Mouse (Mus musculus): ENCODE data around the gene Akap8l. TPM values are rescaled to one million over a fixed set of nuclear protein-coding genes. Genes with fewer than 3 reads are reported as not detected.

The Akap8l gene
- polyA plus RNA-seq, 1 experiment from 2014 or later = 64.4 TPM

DNA sequence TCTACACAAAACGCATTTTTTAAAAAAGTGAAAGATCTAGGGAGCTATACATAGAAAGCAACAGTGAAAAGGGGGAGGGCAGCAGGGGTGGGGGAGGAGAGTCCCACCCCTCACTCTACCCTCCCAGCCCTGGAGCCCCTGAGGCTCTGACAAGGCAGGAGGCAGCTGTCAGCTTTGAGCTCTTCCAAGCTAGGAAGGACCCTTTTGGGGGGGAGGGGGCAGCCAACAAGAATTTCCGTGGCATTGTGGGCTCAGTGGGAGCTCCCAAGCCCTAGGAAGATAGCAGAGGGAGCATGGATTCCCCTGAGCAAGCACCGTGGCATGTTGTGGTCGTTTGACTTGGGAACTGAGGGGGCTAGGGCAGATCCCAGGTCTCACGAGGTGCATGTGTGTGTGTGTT, 3.8 kb upstream of the Akap8l start:
- Histone ChIP-seq H3K9ac (ENCODE audit: low read length) (no peak overlapping the region), H3K9me3 (ENCODE audit: control insufficient read depth, low read length) (no peaks in the 10 kb centered on the region), H3K4me2 (ENCODE audit: low read length) (no peak overlapping the region), H3K27me3 (replicated peaks; ENCODE audit: control insufficient read depth, insufficient read depth, low read length) (no peaks in the 10 kb centered on the region), H3K4me1 (replicated peaks; ENCODE audit: control insufficient read depth, insufficient read depth, low read length) (peaks cover 4% of the 10 kb centered on the region), H3K36me3 (ENCODE audit: control insufficient read depth, insufficient read depth, low read length) (peaks cover 62% of the 10 kb centered on the region), H3K4me3 (ENCODE audit: low read depth, low read length) (no peak overlapping the region), H3K27ac (ENCODE audit: low read depth) (no peak overlapping the region)
- peak; percentile 45 for DNase-seq (ENCODE audit: low spot score)
- WGBS = 75% methylated on average over 5 of the region's 5 CpGs
- ATAC-seq (replicated peaks; ENCODE audit: low FRiP score, low TSS enrichment, low read depth) = no peak

- DNase-seq (ENCODE audit: low spot score) = peak; percentile 44
- Histone ChIP-seq H3K36me3 (ENCODE audit: control insufficient read depth, insufficient read depth, low read length) (peaks cover 57% of the 10 kb centered on the region), H3K27ac (ENCODE audit: low read depth) (no peak overlapping the region)
Observed at GRCm38 (mm10) chr17:32353696-32354095, 3.3 kb upstream of the Akap8l start.

GRCm38 (mm10) chr17:32351726-32352125, 1.3 kb upstream of the Akap8l start:
- Histone ChIP-seq H3K4me3 (ENCODE audit: low read depth, low read length) (no peak overlapping the region), H3K9me3 (ENCODE audit: control insufficient read depth, low read length) (no peaks in the 10 kb centered on the region), H3K9ac (ENCODE audit: low read length) (no peak overlapping the region), H3K27ac (ENCODE audit: low read depth) (no peak overlapping the region), H3K4me2 (ENCODE audit: low read length) (no peak overlapping the region), H3K36me3 (ENCODE audit: control insufficient read depth, insufficient read depth, low read length) (peaks cover 37% of the 10 kb centered on the region), H3K4me1 (replicated peaks; ENCODE audit: control insufficient read depth, insufficient read depth, low read length) (peaks cover 10% of the 10 kb centered on the region), H3K27me3 (replicated peaks; ENCODE audit: control insufficient read depth, insufficient read depth, low read length) (no peaks in the 10 kb centered on the region)
- ATAC-seq (replicated peaks; ENCODE audit: low FRiP score, low TSS enrichment, low read depth) (no peak), DNase-seq (ENCODE audit: low spot score) (no peak)

More at GRCm38 (mm10) chr17:32353696-32354095, 3.3 kb upstream of the Akap8l start:
- H3K9me3 ChIP-seq (ENCODE audit: control insufficient read depth, low read length) = no peaks in the 10 kb centered on the region
- no peak for ATAC-seq (replicated peaks; ENCODE audit: low FRiP score, low TSS enrichment, low read depth)
- no peak overlapping the region for H3K4me3 ChIP-seq (ENCODE audit: low read depth, low read length)
- H3K4me1 ChIP-seq (replicated peaks; ENCODE audit: control insufficient read depth, insufficient read depth, low read length) = peaks cover 9% of the 10 kb centered on the region
- H3K9ac ChIP-seq (ENCODE audit: low read length) = no peak overlapping the region
- WGBS = 87% methylated on average over 4 of the region's 4 CpGs
- H3K27me3 ChIP-seq (replicated peaks; ENCODE audit: control insufficient read depth, insufficient read depth, low read length) = no peaks in the 10 kb centered on the region
- no peak overlapping the region for H3K4me2 ChIP-seq (ENCODE audit: low read length)

DNA sequence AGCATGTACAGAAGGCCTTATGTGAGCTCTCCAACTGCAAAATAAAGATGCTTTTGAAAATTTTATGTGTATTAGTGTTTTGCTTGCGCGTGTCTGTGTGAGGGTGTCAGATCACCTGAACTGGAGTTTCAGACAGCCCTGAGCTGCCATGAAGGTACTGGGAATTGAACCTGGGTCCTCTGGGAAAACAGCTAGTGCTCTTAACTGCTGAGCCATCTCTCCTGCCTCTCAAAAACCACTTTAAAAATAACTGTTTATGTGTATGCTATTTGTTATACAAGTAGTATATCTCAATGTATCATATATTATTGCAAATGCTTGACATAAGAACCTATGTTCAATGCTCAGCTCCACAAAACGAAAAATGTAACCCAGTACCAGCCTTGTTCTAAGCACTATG, 862 bp upstream of the Akap8l start:
- peaks cover 10% of the 10 kb centered on the region for H3K4me1 ChIP-seq (replicated peaks; ENCODE audit: control insufficient read depth, insufficient read depth, low read length)
- ATAC-seq (replicated peaks; ENCODE audit: low FRiP score, low TSS enrichment, low read depth) = no peak

DNA sequence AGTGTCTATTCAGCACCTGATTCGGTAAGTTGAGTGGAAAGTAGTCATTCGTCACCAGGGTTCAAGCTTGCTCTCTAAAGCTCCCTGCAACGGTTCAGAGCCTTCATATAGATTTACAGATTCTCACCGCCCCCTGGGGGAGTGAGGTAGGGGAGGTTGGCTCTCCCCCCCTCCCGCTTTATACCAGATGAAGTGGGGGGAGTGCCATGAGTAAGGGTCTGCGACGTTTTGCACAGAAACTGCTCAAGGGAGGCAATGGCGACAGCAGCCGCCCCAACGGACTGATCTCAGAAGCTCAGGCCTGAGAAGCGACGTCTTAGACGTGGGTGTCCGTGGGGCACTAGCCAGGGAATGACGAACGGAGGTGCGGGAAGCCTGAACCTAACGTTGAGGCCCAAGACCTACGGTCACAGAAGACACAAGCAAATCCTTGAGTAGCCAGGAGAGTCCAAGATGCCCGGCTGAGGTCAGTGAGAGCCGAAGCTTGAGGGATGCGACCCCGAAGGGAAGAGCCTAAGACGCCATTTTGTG, 491 bp downstream of the Akap8l start:
- Histone ChIP-seq H3K9ac (ENCODE audit: low read length) (peak overlapping the region; percentile 68), H3K4me1 (replicated peaks; ENCODE audit: control insufficient read depth, insufficient read depth, low read length) (peaks cover 10% of the 10 kb centered on the region), H3K27ac (ENCODE audit: low read depth) (peak overlapping the region; percentile 36; the same call in 1 of the 2 replicates), H3K36me3 (ENCODE audit: control insufficient read depth, insufficient read depth, low read length) (peaks cover 22% of the 10 kb centered on the region), H3K4me2 (ENCODE audit: low read length) (peak overlapping the region; percentile 71), H3K9me3 (ENCODE audit: control insufficient read depth, low read length) (no peaks in the 10 kb centered on the region), H3K4me3 (ENCODE audit: low read depth, low read length) (peak overlapping the region; percentile 96), H3K27me3 (replicated peaks; ENCODE audit: control insufficient read depth, insufficient read depth, low read length) (no peaks in the 10 kb centered on the region)
- ATAC-seq (replicated peaks; ENCODE audit: low FRiP score, low TSS enrichment, low read depth) (no peak; the same call in none of the 2 replicates), DNase-seq (ENCODE audit: low spot score) (no peak)
- 0% methylated on average over 24 of the region's 24 CpGs for WGBS

More for the DNA sequence above, 862 bp upstream of the Akap8l start:
- H3K9ac ChIP-seq (ENCODE audit: low read length) = no peak overlapping the region
- H3K4me3 ChIP-seq (ENCODE audit: low read depth, low read length) = peak overlapping the region; percentile 96
- H3K4me2 ChIP-seq (ENCODE audit: low read length) = peak overlapping the region; percentile 63
- H3K27me3 ChIP-seq (replicated peaks; ENCODE audit: control insufficient read depth, insufficient read depth, low read length) = no peaks in the 10 kb centered on the region
- H3K9me3 ChIP-seq (ENCODE audit: control insufficient read depth, low read length) = no peaks in the 10 kb centered on the region
- WGBS = 79% methylated on average over 3 of the region's 3 CpGs
- H3K36me3 ChIP-seq (ENCODE audit: control insufficient read depth, insufficient read depth, low read length) = peaks cover 33% of the 10 kb centered on the region
- no peak for DNase-seq (ENCODE audit: low spot score)
- H3K27ac ChIP-seq (ENCODE audit: low read depth) = no peak overlapping the region

DNA sequence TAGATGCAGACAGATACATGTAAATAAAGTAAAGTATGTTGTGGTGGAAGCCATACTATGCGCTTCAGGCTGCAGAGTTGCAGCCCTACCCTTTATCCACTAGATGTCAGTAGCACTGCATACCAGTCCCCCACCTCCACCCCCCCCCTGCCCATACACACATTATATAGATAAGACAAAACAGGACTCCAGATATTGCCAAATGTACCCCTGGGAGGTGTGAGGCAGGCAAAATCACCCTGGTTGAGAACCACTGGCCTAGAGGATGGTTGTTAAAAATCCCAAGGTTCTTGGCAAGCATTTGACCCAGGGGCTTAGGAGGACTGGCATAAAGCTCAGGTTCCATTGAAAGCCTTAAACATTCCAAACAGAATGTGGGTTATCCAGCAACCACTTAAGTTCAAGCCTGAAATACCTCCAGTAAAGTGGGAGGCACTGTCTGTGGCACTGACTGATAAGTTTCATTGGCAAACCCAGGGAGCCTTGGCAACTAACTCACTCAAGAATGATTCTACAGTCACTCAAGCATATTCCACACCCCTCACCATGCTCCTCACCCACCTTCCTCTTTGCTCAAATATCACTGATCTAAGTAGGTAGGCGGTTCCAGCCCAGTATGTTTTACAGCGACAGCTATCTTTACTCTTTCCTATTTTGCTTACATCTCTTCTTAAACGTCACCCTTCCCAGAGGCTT, 1.2 kb downstream of the Akap8l start:
- 6% methylated on average over 4 of the region's 4 CpGs for WGBS
- DNase-seq (ENCODE audit: low spot score) (peak; percentile 81), ATAC-seq (replicated peaks; ENCODE audit: low FRiP score, low TSS enrichment, low read depth) (no peak)
- no peaks in the 10 kb centered on the region for H3K9me3 ChIP-seq (ENCODE audit: control insufficient read depth, low read length)
- peak overlapping the region; percentile 68 for H3K9ac ChIP-seq (ENCODE audit: low read length)
- H3K4me3 ChIP-seq (ENCODE audit: low read depth, low read length) = peak overlapping the region; percentile 96
- no peaks in the 10 kb centered on the region for H3K27me3 ChIP-seq (replicated peaks; ENCODE audit: control insufficient read depth, insufficient read depth, low read length)
- H3K4me1 ChIP-seq (replicated peaks; ENCODE audit: control insufficient read depth, insufficient read depth, low read length) = peaks cover 10% of the 10 kb centered on the region
- H3K36me3 ChIP-seq (ENCODE audit: control insufficient read depth, insufficient read depth, low read length) = peaks cover 22% of the 10 kb centered on the region
- H3K4me2 ChIP-seq (ENCODE audit: low read length) = peak overlapping the region; percentile 71
- no peak overlapping the region for H3K27ac ChIP-seq (ENCODE audit: low read depth)

GRCm38 (mm10) chr17:32348406-32348805, 2.0 kb downstream of the Akap8l start:
- Histone ChIP-seq H3K4me3 (ENCODE audit: low read depth, low read length) (peak overlapping the region; percentile 96; the same call in 1 of the 2 replicates), H3K36me3 (ENCODE audit: control insufficient read depth, insufficient read depth, low read length) (peaks cover 22% of the 10 kb centered on the region), H3K9me3 (ENCODE audit: control insufficient read depth, low read length) (no peaks in the 10 kb centered on the region), H3K4me1 (replicated peaks; ENCODE audit: control insufficient read depth, insufficient read depth, low read length) (peaks cover 10% of the 10 kb centered on the region), H3K27me3 (replicated peaks; ENCODE audit: control insufficient read depth, insufficient read depth, low read length) (no peaks in the 10 kb centered on the region), H3K9ac (ENCODE audit: low read length) (no peak overlapping the region), H3K4me2 (ENCODE audit: low read length) (no peak overlapping the region), H3K27ac (ENCODE audit: low read depth) (no peak overlapping the region)
- DNase-seq (ENCODE audit: low spot score) (no peak), ATAC-seq (replicated peaks; ENCODE audit: low FRiP score, low TSS enrichment, low read depth) (no peak)
- WGBS = 95% methylated on average over 2 of the region's 2 CpGs

- Histone ChIP-seq H3K27me3 (replicated peaks; ENCODE audit: control insufficient read depth, insufficient read depth, low read length) (no peaks in the 10 kb centered on the region), H3K36me3 (ENCODE audit: control insufficient read depth, insufficient read depth, low read length) (peaks cover 57% of the 10 kb centered on the region), H3K9ac (ENCODE audit: low read length) (no peak overlapping the region), H3K4me3 (ENCODE audit: low read depth, low read length) (no peak overlapping the region), H3K9me3 (ENCODE audit: control insufficient read depth, low read length) (no peaks in the 10 kb centered on the region), H3K27ac (ENCODE audit: low read depth) (no peak overlapping the region), H3K4me2 (ENCODE audit: low read length) (no peak overlapping the region), H3K4me1 (replicated peaks; ENCODE audit: control insufficient read depth, insufficient read depth, low read length) (no peaks in the 10 kb centered on the region)
- DNase-seq (ENCODE audit: low spot score) (no peak), ATAC-seq (replicated peaks; ENCODE audit: low FRiP score, low TSS enrichment, low read depth) (no peak)
- WGBS = 90% methylated on average over 1 of the region's 1 CpGs
Observed at GRCm38 (mm10) chr17:32341102-32341501, 9.3 kb downstream of the Akap8l start.

- Histone ChIP-seq H3K9ac (ENCODE audit: low read length) (no peak overlapping the region), H3K27me3 (replicated peaks; ENCODE audit: control insufficient read depth, insufficient read depth, low read length) (no peaks in the 10 kb centered on the region), H3K4me1 (replicated peaks; ENCODE audit: control insufficient read depth, insufficient read depth, low read length) (no peaks in the 10 kb centered on the region), H3K27ac (ENCODE audit: low read depth) (no peak overlapping the region), H3K4me3 (ENCODE audit: low read depth, low read length) (no peak overlapping the region), H3K36me3 (ENCODE audit: control insufficient read depth, insufficient read depth, low read length) (peaks cover 65% of the 10 kb centered on the region), H3K4me2 (ENCODE audit: low read length) (no peak overlapping the region), H3K9me3 (ENCODE audit: control insufficient read depth, low read length) (no peaks in the 10 kb centered on the region)
- no peak for DNase-seq (ENCODE audit: low spot score)
- WGBS = 64% methylated on average over 1 of the region's 1 CpGs
- ATAC-seq (replicated peaks; ENCODE audit: low FRiP score, low TSS enrichment, low read depth) = no peak
Observed at GRCm38 (mm10) chr17:32340110-32340509, 10.3 kb downstream of the Akap8l start.

Measured in intestine, embryonic 14.5 days (tissue).